Mouse (Mus musculus) frontal cortex, postnatal 25 days (tissue): ENCODE measurements around the gene Efcab5.
"Not testable (repeated sequence)": the region's sequence is repeated elsewhere in the genome, so short reads cannot be mapped to it uniquely, and the experiment has no call there.

ENCODE experiments used
- DNase-seq, 2 experiments: peaks; one replicate each; pipeline ENCODE4 v3.0.0; 2022; ENCODE audit warnings: low spot score in 2 of 2

Efcab5 gene

GRCm38 (mm10) chr11:77179771-77180170 is 9.0 kb downstream of the Efcab5 start:
- no peak for DNase-seq

DNA sequence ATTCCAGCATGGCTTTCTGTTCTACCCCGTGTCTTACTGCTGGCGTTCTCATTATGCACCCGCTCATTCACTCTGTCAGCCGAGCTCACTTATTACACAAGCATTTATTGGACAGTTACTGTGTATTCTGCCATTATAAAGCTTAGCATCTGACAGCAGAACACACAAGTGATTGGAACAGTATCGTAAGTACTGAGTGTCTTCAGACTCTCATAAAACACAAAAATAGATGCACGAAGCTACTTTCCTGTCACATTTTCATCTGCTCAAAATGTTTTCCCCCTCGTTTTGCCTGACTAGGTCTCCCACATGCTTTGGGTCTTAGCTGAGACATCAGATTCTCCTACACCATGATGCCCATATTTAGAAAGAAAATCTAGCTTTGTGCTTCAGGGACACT is 14.2 kb downstream of the Efcab5 start:
- no peak for DNase-seq

DNA sequence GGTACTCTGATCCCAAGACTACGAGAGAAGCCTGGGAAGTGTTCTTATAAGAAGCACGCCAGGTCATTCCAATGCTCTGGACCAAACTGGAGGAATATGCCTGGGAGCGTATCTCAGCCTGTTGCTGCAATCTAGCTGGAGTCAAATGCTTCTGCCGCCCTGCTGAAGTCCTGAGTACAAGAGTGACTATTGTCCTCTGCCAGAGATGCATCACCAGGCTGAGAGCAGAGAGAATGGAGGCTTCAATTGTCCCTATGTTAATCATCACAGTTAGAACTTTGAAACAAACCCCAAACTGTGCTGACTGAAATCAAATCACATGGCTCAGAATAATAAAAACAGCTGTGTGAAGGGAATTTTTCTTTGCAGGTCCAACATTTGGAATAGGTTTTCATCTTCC is 15.0 kb downstream of the Efcab5 start:
- no peak for DNase-seq

GRCm38 (mm10) chr11:77160744-77161143 is 28.0 kb downstream of the Efcab5 start:
- DNase-seq = no peak

GRCm38 (mm10) chr11:77160341-77160740 is 28.4 kb downstream of the Efcab5 start:
- DNase-seq = no peak

DNA sequence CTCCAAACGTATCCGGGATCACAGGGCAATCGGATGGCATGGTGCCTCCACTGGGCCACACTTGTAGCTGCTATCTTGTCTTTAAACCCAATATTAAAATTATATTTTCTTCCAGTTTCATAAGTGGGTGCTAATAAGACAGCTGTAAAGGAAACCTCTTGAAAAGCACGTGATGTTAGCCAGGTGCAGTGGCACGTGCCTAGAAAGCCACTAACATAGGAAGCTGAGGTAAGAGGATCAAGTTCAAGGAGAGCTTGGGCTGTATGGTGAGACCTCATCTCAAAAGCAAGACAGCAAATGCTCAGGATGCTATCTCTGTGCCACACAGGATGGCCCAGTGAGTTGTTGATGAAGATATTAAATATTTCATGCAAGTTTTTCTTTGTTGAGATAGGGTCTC is 34.6 kb downstream of the Efcab5 start:
- DNase-seq = no peak

DNA sequence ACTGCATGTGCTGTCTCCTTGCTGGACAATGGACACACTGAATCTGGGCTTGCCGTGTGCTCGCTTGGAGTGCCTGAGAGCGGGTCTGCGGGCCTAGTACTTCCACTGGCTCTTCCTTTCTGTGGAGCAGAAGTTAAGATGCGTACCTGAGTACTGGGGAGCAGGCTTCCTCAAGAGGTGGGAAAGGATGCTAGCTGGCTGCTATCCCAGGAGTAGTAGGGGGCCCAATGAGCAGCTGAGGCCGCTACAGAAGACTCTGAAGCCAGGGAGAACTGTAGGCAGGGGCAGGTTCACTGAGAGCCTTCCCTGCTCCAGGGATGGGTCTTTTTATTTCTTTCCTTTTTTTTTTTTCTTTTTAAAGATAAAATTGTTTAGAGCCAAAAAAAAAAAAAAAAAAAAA is 38.0 kb downstream of the Efcab5 start:
- no peak for DNase-seq

DNA sequence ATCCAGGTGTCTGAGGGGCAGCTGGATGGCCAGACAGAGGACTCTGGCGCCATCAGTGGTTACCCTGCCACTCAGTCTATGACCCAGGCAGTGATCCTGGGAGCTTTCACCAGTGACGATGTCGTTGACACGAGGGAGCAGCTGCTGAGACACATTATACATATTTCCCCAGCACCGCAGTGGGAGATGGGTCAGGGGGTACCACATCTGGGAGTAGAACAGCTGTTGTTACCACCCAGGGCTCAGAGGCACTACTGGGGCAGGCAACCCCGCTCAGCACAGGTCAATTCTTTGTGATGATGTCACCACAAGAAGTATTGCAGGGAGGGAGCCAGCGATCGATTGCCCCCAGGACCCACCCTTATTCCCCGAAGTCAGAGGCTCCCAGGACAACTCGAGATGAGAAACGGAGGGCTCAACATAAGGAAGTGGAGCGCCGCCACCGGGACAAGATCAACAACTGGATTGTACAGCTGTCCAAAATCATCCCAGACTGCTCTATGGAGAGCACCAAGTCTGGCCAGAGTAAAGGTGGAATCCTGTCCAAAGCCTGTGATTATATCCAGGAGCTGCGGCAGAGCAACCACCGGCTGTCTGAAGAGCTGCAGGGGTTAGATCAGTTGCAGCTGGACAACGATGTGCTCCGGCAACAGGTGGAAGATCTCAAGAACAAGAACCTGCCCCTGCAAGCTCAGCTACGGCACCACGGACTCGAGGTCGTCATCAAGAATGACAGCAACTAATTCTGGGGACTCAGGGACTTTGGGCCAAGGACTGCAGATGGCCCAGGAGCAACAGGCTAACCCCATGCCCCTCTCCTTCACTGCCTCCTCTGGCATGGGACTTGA is 38.8 kb downstream of the Efcab5 start:
- not testable (repeated sequence) for DNase-seq

DNA sequence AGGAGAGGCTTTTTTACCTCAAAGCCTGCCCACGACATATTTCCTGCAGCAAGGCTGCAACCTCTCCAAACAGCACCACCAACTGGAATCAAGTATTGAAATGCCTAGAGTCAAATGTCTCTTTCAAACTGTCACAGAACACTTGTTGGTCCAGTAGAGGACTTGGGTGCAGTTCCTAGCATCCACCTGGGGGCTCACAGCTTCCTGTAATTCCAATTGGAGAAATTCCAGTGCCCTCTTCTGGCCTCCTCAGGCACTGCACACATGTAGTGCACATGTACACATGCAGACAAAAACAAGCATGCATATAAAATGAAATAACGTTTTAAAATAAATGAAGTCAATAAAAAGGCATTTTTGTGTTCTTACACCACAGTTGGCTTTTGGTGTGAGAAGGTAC is 40.0 kb downstream of the Efcab5 start:
- no peak for DNase-seq

- no peak for DNase-seq
These were observed 41.0 kb downstream of the Efcab5 start for GRCm38 (mm10) chr11:77147753-77148152.

DNA sequence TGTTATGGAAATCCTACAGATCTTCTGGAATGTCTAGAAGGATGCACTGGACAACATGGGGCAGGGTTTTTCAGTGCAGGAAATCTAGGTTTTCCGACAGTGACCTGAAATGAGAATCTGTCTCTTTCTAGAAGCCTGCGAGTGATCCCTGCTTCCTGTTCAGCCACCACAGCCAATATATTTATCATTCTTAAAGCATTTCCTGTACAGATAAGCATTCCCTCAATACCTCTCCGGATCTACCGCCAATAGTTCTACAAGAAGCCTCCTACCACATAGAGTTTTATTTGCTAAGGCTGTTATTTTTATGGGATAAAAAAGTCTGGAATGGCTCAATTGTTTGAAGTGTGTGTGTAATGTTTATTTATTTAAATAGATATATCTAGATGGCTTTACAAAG is 43.3 kb downstream of the Efcab5 start:
- no peak for DNase-seq

- DNase-seq = no peak
These were observed 46.8 kb downstream of the Efcab5 start for GRCm38 (mm10) chr11:77141938-77142337.

- no peak for DNase-seq
These were observed 48.8 kb downstream of the Efcab5 start for GRCm38 (mm10) chr11:77139976-77140375.

GRCm38 (mm10) chr11:77133450-77133849 is 55.3 kb downstream of the Efcab5 start:
- DNase-seq = no peak

- DNase-seq = no peak
These were observed 56.2 kb downstream of the Efcab5 start for GRCm38 (mm10) chr11:77132580-77132979.

- DNase-seq = no peak
These were observed 60.2 kb downstream of the Efcab5 start for GRCm38 (mm10) chr11:77128562-77128961.

DNA sequence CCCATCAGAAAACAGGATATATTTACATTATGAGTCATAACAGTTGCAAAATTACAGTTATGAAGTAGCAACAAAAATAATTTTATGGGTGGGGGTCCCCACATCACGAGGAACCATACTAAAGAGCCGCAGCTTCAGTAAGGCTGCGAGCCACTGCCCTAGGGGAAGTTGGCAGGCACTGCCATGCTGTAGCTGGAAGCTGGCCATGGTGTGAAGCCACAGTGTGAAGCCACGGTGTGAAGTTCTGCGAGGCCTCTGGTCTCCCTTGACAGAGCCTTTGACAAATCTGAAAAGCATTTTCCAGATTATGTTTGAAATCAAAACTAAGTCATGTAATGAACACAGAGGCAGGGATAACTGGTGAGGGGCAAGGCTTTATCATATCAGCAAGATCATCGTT is 77.6 kb downstream of the Efcab5 start:
- DNase-seq = no peak

GRCm38 (mm10) chr11:77108442-77108841 is 80.3 kb downstream of the Efcab5 start:
- no peak for DNase-seq

GRCm38 (mm10) chr11:77107872-77108271 is 80.9 kb downstream of the Efcab5 start:
- not testable (repeated sequence) for DNase-seq

- DNase-seq = no peak
These were observed 81.8 kb downstream of the Efcab5 start for GRCm38 (mm10) chr11:77106961-77107360.

- DNase-seq = peak; percentile 75 to 78
These were observed 88.4 kb downstream of the Efcab5 start for GRCm38 (mm10) chr11:77100137-77100937.

- DNase-seq = no peak
These were observed 90.3 kb downstream of the Efcab5 start for GRCm38 (mm10) chr11:77098332-77098972.
